Mouse (Mus musculus) myocyte (in vitro differentiated cells): ENCODE results near the gene Calca. TPM values are rescaled to one million over a fixed set of nuclear protein-coding genes. Genes with fewer than 3 reads are reported as not detected.
"Not testable (repeated sequence)": the region's sequence is repeated elsewhere in the genome, so short reads cannot be mapped to it uniquely, and the experiment has no call there.

Source experiments
- H3K27me3 ChIP-seq: one replicate; pipeline ENCODE4 v1.6.1; 2011; ENCODE audit not compliant: control insufficient read depth, insufficient read depth, insufficient read length
- H3K36me3 ChIP-seq: one replicate; pipeline ENCODE4 v1.6.1; 2011; ENCODE audit not compliant: control insufficient read depth, insufficient read depth
- H3K4me2 ChIP-seq: one replicate; pipeline ENCODE4 v1.6.1; 2011; ENCODE audit warnings: low read depth, control low read depth
- H3K4me3 ChIP-seq: one replicate; pipeline ENCODE4 v1.5.1; 2011; ENCODE audit warnings: mild to moderate bottlenecking, control low read depth, moderate library complexity
- H3K79me2 ChIP-seq: one replicate; pipeline ENCODE4 v1.6.1; 2011; ENCODE audit not compliant: control insufficient read depth, insufficient read depth
- H3ac ChIP-seq: one replicate; pipeline ENCODE4 v1.6.1; 2011; ENCODE audit not compliant: control insufficient read depth, insufficient read length
- CEBPB ChIP-seq: IDR thresholded peaks from 2 replicates; pipeline ENCODE4 v1.6.1; 2011; ENCODE audit warnings: mild to moderate bottlenecking, moderate library complexity; ENCODE audit not compliant: poor library complexity, insufficient read depth, severe bottlenecking
- E2F4 ChIP-seq: IDR thresholded peaks from one replicate; pipeline ENCODE4 v1.6.1; 2011; ENCODE audit warnings: mild to moderate bottlenecking, control low read depth, moderate library complexity; ENCODE audit not compliant: insufficient read depth
- MAX ChIP-seq: IDR thresholded peaks from one replicate; pipeline ENCODE4 v1.6.1; 2011; ENCODE audit warnings: low read depth, mild to moderate bottlenecking, control low read depth
- MYOD1 ChIP-seq, 3 experiments: IDR thresholded peaks; one replicate each; pipeline ENCODE4 v1.6.1; 2011; ENCODE audit warnings: control low read depth in 2 of 3, low read depth in 2 of 3, mild to moderate bottlenecking in 2 of 3, moderate library complexity in 1 of 3; ENCODE audit not compliant: insufficient read length in 2 of 3, control insufficient read depth in 1 of 3
- MYOG ChIP-seq, 3 experiments: IDR thresholded peaks; one replicate each; pipeline ENCODE4 v1.6.1; 2011; ENCODE audit warnings: control low read depth in 2 of 3, low read depth in 2 of 3, mild to moderate bottlenecking in 2 of 3; ENCODE audit not compliant: insufficient read length in 2 of 3, control insufficient read depth in 1 of 3, insufficient read depth in 1 of 3
- POLR2A ChIP-seq: IDR thresholded peaks from one replicate; pipeline ENCODE4 v1.6.1; 2011; ENCODE audit warnings: low read depth, mild to moderate bottlenecking, control low read depth, moderate library complexity; ENCODE audit not compliant: insufficient read length
- POLR2AphosphoS2 ChIP-seq: IDR thresholded peaks from one replicate; pipeline ENCODE4 v1.6.1; 2011; ENCODE audit warnings: low read depth, control low read depth; ENCODE audit not compliant: insufficient read length
- REST ChIP-seq: IDR thresholded peaks from one replicate; pipeline ENCODE4 v1.6.1; 2011; ENCODE audit warnings: mild to moderate bottlenecking, control low read depth, moderate library complexity; ENCODE audit not compliant: insufficient read depth, insufficient read length
- SRF ChIP-seq: IDR thresholded peaks from one replicate; pipeline ENCODE4 v1.6.1; 2011; ENCODE audit warnings: low read depth; ENCODE audit not compliant: control insufficient read depth, insufficient read length
- TCF12 ChIP-seq: IDR thresholded peaks from one replicate; pipeline ENCODE4 v1.6.1; 2011; ENCODE audit warnings: mild to moderate bottlenecking, control low read depth; ENCODE audit not compliant: poor library complexity, insufficient read depth, severe bottlenecking
- TCF3 ChIP-seq: IDR thresholded peaks from one replicate; pipeline ENCODE4 v1.6.1; 2011; ENCODE audit warnings: low read depth, control low read depth; ENCODE audit not compliant: insufficient read length
- USF1 ChIP-seq: IDR thresholded peaks from one replicate; pipeline ENCODE4 v1.6.1; 2011; ENCODE audit warnings: low read depth, mild to moderate bottlenecking, control low read depth, moderate library complexity
- polyA plus RNA-seq: library from polyadenylated mRNA; unstranded; fragments of >200 nt; fragmentation: generic; extraction: Trizol; gene quantifications from one replicate; pipeline ENCODE4 v1.2.1, GENCODE M21; 2012; ENCODE audit warnings: missing spikeins

Calca gene
- polyA plus RNA-seq, 1 experiment: 0.23 TPM

- H3K27me3 ChIP-seq: no peaks in the 10 kb centered on the region
- TF ChIP-seq E2F4 (no peak), REST (no peak), POLR2A (no peak), CEBPB (no peak), POLR2AphosphoS2 (no peak)
- H3K36me3 ChIP-seq: no peaks in the 10 kb centered on the region
Measured at GRCm38 (mm10) chr7:114648791-114649190, 12.6 kb upstream of the Calca start.

GRCm38 (mm10) chr7:114635569-114636101 is 522 bp downstream of the Calca start:
- no peaks in the 10 kb centered on the region for H3K79me2 ChIP-seq
- H3K4me2 ChIP-seq: peak overlapping the region; percentile 71
- H3K36me3 ChIP-seq: no peaks in the 10 kb centered on the region
- H3K4me3 ChIP-seq: no peak overlapping the region
- TF ChIP-seq SRF (no peak), E2F4 (no peak), POLR2AphosphoS2 (no peak), POLR2A (no peak), TCF12 (no peak)
- peaks cover 24% of the 10 kb centered on the region for H3K27me3 ChIP-seq
- H3ac ChIP-seq: no peak overlapping the region

More at GRCm38 (mm10) chr7:114648791-114649190, 12.6 kb upstream of the Calca start:
- Histone ChIP-seq H3K4me3 (no peak overlapping the region), H3K4me2 (no peak overlapping the region), H3K79me2 (no peaks in the 10 kb centered on the region), H3ac (no peak overlapping the region)

GRCm38 (mm10) chr7:114634386-114634785 is 1.8 kb downstream of the Calca start:
- no peak overlapping the region for H3K4me2 ChIP-seq
- H3ac ChIP-seq: no peak overlapping the region
- peaks cover 24% of the 10 kb centered on the region for H3K27me3 ChIP-seq
- H3K36me3 ChIP-seq: no peaks in the 10 kb centered on the region
- no peaks in the 10 kb centered on the region for H3K79me2 ChIP-seq
- H3K4me3 ChIP-seq: no peak overlapping the region
- TF ChIP-seq E2F4: no peak
- TF ChIP-seq TCF3: no peak
- no peak for TF ChIP-seq REST
- TF ChIP-seq MAX: no peak
- TF ChIP-seq POLR2A: no peak
- no peak for TF ChIP-seq USF1
- no peak for TF ChIP-seq CEBPB
- no peak for TF ChIP-seq TCF12
- no peak for TF ChIP-seq POLR2AphosphoS2
- no peak for TF ChIP-seq MYOD1 (IDR thresholded peaks at IDR 0.05; ENCODE audit: control insufficient read depth in 1 of 3, insufficient read length in 2 of 3, low read depth in 2 of 3)

- H3K27me3 ChIP-seq: no peaks in the 10 kb centered on the region
- TF ChIP-seq MYOD1 (IDR thresholded peaks at IDR 0.05; ENCODE audit: control insufficient read depth in 1 of 3, insufficient read length in 2 of 3, low read depth in 2 of 3): no peak
- H3ac ChIP-seq: no peak overlapping the region
- no peak overlapping the region for H3K4me3 ChIP-seq
- no peak overlapping the region for H3K4me2 ChIP-seq
- no peaks in the 10 kb centered on the region for H3K36me3 ChIP-seq
- H3K79me2 ChIP-seq: no peaks in the 10 kb centered on the region
Measured at GRCm38 (mm10) chr7:114625966-114626365, 10.2 kb downstream of the Calca start.

GRCm38 (mm10) chr7:114616759-114617158 is 19.4 kb downstream of the Calca start:
- Histone ChIP-seq H3K79me2 (no peaks in the 10 kb centered on the region), H3K4me3 (no peak overlapping the region), H3ac (no peak overlapping the region), H3K4me2 (no peak overlapping the region), H3K36me3 (no peaks in the 10 kb centered on the region), H3K27me3 (no peaks in the 10 kb centered on the region)
- TF ChIP-seq MYOD1 (IDR thresholded peaks at IDR 0.05; ENCODE audit: control insufficient read depth in 1 of 3, insufficient read length in 2 of 3, low read depth in 2 of 3): no peak
- TF ChIP-seq POLR2A: no peak
- no peak for TF ChIP-seq MAX
- no peak for TF ChIP-seq E2F4
- no peak for TF ChIP-seq TCF3
- TF ChIP-seq CEBPB: no peak
- no peak for TF ChIP-seq SRF
- no peak for TF ChIP-seq USF1
- no peak for TF ChIP-seq TCF12
- TF ChIP-seq REST: no peak
- TF ChIP-seq POLR2AphosphoS2: no peak
- no peak for TF ChIP-seq MYOG (IDR thresholded peaks at IDR 0.05; ENCODE audit: control insufficient read depth in 1 of 3, insufficient read depth in 1 of 3, insufficient read length in 2 of 3, low read depth in 2 of 3)

- H3K4me3 ChIP-seq, H3ac ChIP-seq, H3K36me3 ChIP-seq, H3K79me2 ChIP-seq, H3K27me3 ChIP-seq, H3K4me2 ChIP-seq: not testable (repeated sequence)
Measured at GRCm38 (mm10) chr7:114594391-114594790, 41.8 kb downstream of the Calca start.
